Mouse (Mus musculus) liver, embryonic 11.5 days (tissue): ENCODE measurements around the gene Vax2. TPM values are rescaled to one million over a fixed set of nuclear protein-coding genes. Genes with fewer than 3 reads are reported as not detected.

Experiments used
- ATAC-seq: fragments of 200-750 bp; cut with Nextera tagmentation; replicated peaks from 2 replicates; pipeline ENCODE4 v1.8.0; 2017; ENCODE audit warnings: moderate number of reproducible peaks, mild to moderate bottlenecking, moderate TSS enrichment, moderate library complexity; ENCODE audit not compliant: low FRiP score
- DNase-seq: peaks from one replicate; pipeline ENCODE4 v3.0.0-alpha.2; 2017; ENCODE audit warnings: low spot score
- H3K27ac ChIP-seq: fragments of 300-500 bp; sonication (generic); 2 replicates; pipeline ENCODE4 v1.5.1; 2014; ENCODE audit warnings: mild to moderate bottlenecking, low read depth, low read length, control low read depth
- H3K27me3 ChIP-seq: fragments of 300-500 bp; sonication (generic); replicated peaks from 2 replicates; pipeline ENCODE4 v1.6.1; 2014; ENCODE audit warnings: low read length, mixed read lengths; ENCODE audit not compliant: control insufficient read depth, insufficient read depth
- H3K36me3 ChIP-seq: fragments of 300-500 bp; sonication (generic); 2 replicates; pipeline ENCODE4 v1.6.1; 2014; ENCODE audit warnings: mild to moderate bottlenecking, low read length, moderate library complexity, mixed read lengths; ENCODE audit not compliant: control insufficient read depth, insufficient read depth
- H3K4me1 ChIP-seq: fragments of 300-500 bp; sonication (generic); replicated peaks from 2 replicates; pipeline ENCODE4 v1.6.1; 2014; ENCODE audit warnings: low read length, mixed read lengths; ENCODE audit not compliant: control insufficient read depth, insufficient read depth
- H3K4me2 ChIP-seq: fragments of 300-500 bp; sonication (generic); 2 replicates; pipeline ENCODE4 v1.6.1; 2014; ENCODE audit warnings: mild to moderate bottlenecking, control low read depth, moderate library complexity
- H3K4me3 ChIP-seq: fragments of 300-500 bp; sonication (generic); 2 replicates; pipeline ENCODE4 v1.5.1; 2014; ENCODE audit warnings: low read depth, low read length, control low read depth
- H3K9ac ChIP-seq: fragments of 300-500 bp; sonication (generic); 2 replicates; pipeline ENCODE4 v1.6.1; 2014; ENCODE audit warnings: low read depth, low read length, control low read depth
- H3K9me3 ChIP-seq: fragments of 300-500 bp; sonication (generic); 2 replicates; pipeline ENCODE4 v1.6.1; 2016; ENCODE audit warnings: low read length, inconsistent platforms, mixed read lengths; ENCODE audit not compliant: control insufficient read depth
- WGBS: fragments of 180-500 bp; shearing (Covaris S2); extraction: QIAGEN DNeasy Blood & Tissue Kit; methylation state at CpG from one replicate; pipeline ENCODE4 v1.1.7; 2014; 5-methylcytosine and 5-hydroxymethylcytosine counted together
- polyA plus RNA-seq: library from polyadenylated mRNA; unstranded; fragments of >200 nt; fragmentation: Nextera tagmentation; extraction: Ambion mirVana; gene quantifications from 2 replicates; pipeline ENCODE4 v1.2.1, GENCODE M21; 2014

The Vax2 gene
- not detected in 2 replicates for polyA plus RNA-seq

GRCm38 (mm10) chr6:83711067-83711675, at the start of gene Vax2:
Gene Vax2, plus strand, starts transcription at chr6:83711264.
- H3K4me3 ChIP-seq, result peak within 1 kb of the TSS; percentile 42
- H3K4me2 ChIP-seq, result peak within 1 kb of the TSS; percentile 80
- peak; percentile 86 for DNase-seq
- H3K9ac ChIP-seq, result no peak within 1 kb of the TSS
- H3K27me3 ChIP-seq, result peaks cover 100% of the 10 kb centered on the region
- H3K27ac ChIP-seq, result no peak within 1 kb of the TSS
- no peaks in the 10 kb centered on the region for H3K36me3 ChIP-seq
- H3K9me3 ChIP-seq, result no peaks in the 10 kb centered on the region
- peaks cover 9% of the 10 kb centered on the region; the same call in 1 of the 2 replicates for H3K4me1 ChIP-seq
- peak; percentile 88 for ATAC-seq
- 2% methylated on average over 46 of the region's 46 CpGs for WGBS

DNA sequence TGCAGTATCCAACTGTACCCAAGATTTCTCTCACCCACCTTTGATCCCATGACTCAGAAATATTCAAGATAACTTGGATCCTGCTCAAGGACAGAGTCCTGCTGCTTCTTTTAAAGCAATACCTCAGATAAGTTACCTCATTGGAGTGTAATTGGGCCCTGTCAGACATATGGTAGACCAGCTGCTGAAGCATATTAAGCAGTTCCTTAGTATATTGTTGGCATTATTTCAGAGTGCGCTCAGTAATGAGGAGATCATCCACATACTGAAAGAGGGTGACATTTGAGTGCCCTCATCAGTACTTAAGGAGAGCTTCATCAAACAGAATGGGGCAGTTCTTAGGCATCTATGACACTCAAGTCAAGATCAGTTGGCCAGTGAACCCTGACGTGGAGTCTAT, 46.1 kb upstream of the Vax2 start:
- Histone ChIP-seq H3K9me3 (no peaks in the 10 kb centered on the region), H3K27ac (no peak overlapping the region), H3K4me2 (no peak overlapping the region), H3K36me3 (no peaks in the 10 kb centered on the region), H3K27me3 (no peaks in the 10 kb centered on the region), H3K9ac (no peak overlapping the region), H3K4me3 (no peak overlapping the region), H3K4me1 (no peaks in the 10 kb centered on the region)
- ATAC-seq (no peak), DNase-seq (no peak)
- 76% methylated on average over 2 of the region's 2 CpGs for WGBS

DNA sequence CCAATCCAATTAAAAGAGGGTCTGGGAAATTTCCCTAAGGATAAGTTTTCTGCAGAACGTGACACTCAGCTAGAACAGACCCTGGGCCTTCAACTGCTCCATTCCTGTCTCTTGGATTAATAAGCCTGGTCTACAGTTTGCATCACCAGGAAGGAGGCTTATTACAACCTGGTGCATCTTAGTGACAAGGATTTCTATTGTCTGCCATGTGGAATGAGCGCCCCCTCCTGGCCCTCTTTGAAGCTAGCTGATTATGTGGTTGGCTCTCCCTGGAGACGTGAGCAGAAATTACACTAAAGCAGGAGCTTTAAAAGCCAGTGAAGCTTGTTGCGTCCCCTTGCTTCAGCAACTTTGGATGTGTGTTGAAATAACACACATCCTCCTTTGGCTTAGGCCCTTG, 37.7 kb upstream of the Vax2 start:
- no peaks in the 10 kb centered on the region for H3K4me1 ChIP-seq
- no peak overlapping the region for H3K4me3 ChIP-seq
- no peak overlapping the region for H3K4me2 ChIP-seq
- no peaks in the 10 kb centered on the region for H3K36me3 ChIP-seq
- no peaks in the 10 kb centered on the region for H3K9me3 ChIP-seq
- H3K9ac ChIP-seq, result no peak overlapping the region
- DNase-seq, result peak; percentile 69
- H3K27me3 ChIP-seq, result peaks cover 3% of the 10 kb centered on the region; the same call in 1 of the 2 replicates
- 7% methylated on average over 4 of the region's 4 CpGs for WGBS
- no peak overlapping the region for H3K27ac ChIP-seq
- no peak for ATAC-seq

GRCm38 (mm10) chr6:83677757-83678156, 33.3 kb upstream of the Vax2 start, which contains the start of gene Cd207:
Gene Cd207, minus strand, starts transcription at chr6:83677857.
- no peaks in the 10 kb centered on the region for H3K36me3 ChIP-seq
- 62% methylated on average over 4 of the region's 4 CpGs for WGBS

DNA sequence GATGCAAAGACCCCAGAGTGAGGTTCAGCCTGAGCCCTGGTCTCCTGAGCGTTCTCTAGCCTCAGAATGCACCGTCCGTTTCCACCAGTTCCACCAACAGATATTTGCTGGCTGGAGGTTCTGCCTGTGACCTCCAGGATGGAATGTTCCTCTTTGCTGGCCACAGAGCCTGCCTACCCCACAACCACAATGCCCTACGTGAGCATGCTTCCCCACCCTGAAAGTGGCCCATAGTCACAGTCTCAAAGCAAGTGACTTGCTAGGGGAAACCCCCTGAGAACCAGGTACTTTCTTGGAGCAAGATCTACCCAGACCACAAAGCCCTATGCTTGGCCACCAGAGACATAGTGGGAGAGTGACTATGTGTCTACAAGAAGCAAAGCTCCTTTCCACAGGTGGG, 21.7 kb upstream of the Vax2 start:
- Histone ChIP-seq H3K4me1 (no peaks in the 10 kb centered on the region), H3K27me3 (peaks cover 52% of the 10 kb centered on the region), H3K9ac (no peak overlapping the region), H3K4me2 (no peak overlapping the region), H3K36me3 (no peaks in the 10 kb centered on the region), H3K9me3 (no peaks in the 10 kb centered on the region), H3K4me3 (no peak overlapping the region), H3K27ac (no peak overlapping the region)
- WGBS, result 61% methylated on average over 4 of the region's 4 CpGs
- DNase-seq (no peak), ATAC-seq (no peak)

More at GRCm38 (mm10) chr6:83677757-83678156, 33.3 kb upstream of the Vax2 start, which contains the start of gene Cd207:
- H3K4me1 ChIP-seq, result no peaks in the 10 kb centered on the region
- H3K9me3 ChIP-seq, result no peaks in the 10 kb centered on the region
- H3K4me3 ChIP-seq, result no peak within 1 kb of the TSS
- H3K4me2 ChIP-seq, result no peak within 1 kb of the TSS
- DNase-seq (no peak), ATAC-seq (no peak)
- H3K27me3 ChIP-seq, result peaks cover 8% of the 10 kb centered on the region; the same call in 1 of the 2 replicates
- H3K9ac ChIP-seq, result no peak within 1 kb of the TSS
- H3K27ac ChIP-seq, result no peak within 1 kb of the TSS

DNA sequence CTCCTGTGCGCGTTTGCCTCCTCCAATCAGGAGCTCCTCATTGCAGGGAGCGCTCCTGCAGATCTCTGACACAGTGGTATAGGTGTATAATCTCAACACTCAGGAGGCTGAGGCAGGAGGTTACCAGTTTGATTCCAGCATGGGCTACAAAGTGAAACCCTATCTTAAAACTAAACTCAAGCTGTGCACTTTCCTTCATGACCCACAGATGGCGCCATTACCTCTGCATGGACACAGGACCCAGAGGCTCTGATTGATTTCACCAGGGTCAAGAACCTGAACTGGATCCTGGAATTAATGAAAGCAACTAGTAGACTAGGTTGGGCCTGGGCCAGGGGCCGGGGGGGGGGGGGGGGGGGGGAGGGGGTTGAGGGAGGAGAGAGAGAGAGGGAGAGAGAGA, 20.8 kb upstream of the Vax2 start:
- no peak for DNase-seq

GRCm38 (mm10) chr6:83690936-83691335, 20.1 kb upstream of the Vax2 start:
- no peaks in the 10 kb centered on the region for H3K4me1 ChIP-seq
- no peaks in the 10 kb centered on the region for H3K9me3 ChIP-seq
- peaks cover 68% of the 10 kb centered on the region for H3K27me3 ChIP-seq
- H3K36me3 ChIP-seq, result no peaks in the 10 kb centered on the region
- no peak overlapping the region for H3K27ac ChIP-seq
- ATAC-seq, result no peak
- DNase-seq, result no peak
- H3K9ac ChIP-seq, result no peak overlapping the region
- whole genome bisulfite sequencing, result 46% methylated on average over 2 of the region's 2 CpGs
- no peak overlapping the region for H3K4me3 ChIP-seq
- H3K4me2 ChIP-seq, result no peak overlapping the region

More for the DNA sequence above, 20.8 kb upstream of the Vax2 start:
- Histone ChIP-seq H3K27me3 (peaks cover 61% of the 10 kb centered on the region), H3K4me3 (no peak overlapping the region), H3K4me1 (no peaks in the 10 kb centered on the region), H3K9ac (no peak overlapping the region), H3K36me3 (no peaks in the 10 kb centered on the region), H3K27ac (no peak overlapping the region), H3K9me3 (no peaks in the 10 kb centered on the region), H3K4me2 (no peak overlapping the region)
- no peak for ATAC-seq
- 25% methylated on average over 4 of the region's 5 CpGs for WGBS

- H3K27me3 ChIP-seq, result peaks cover 84% of the 10 kb centered on the region
- DNase-seq, result no peak
- no peaks in the 10 kb centered on the region for H3K36me3 ChIP-seq
- H3K9me3 ChIP-seq, result no peaks in the 10 kb centered on the region
- WGBS, result 4% methylated on average over 12 of the region's 12 CpGs
- no peaks in the 10 kb centered on the region for H3K4me1 ChIP-seq
- no peak overlapping the region for H3K27ac ChIP-seq
- H3K9ac ChIP-seq, result no peak overlapping the region
- no peak overlapping the region for H3K4me2 ChIP-seq
- no peak for ATAC-seq
- H3K4me3 ChIP-seq, result no peak overlapping the region
Observed at GRCm38 (mm10) chr6:83692962-83693361, 18.1 kb upstream of the Vax2 start.

- H3K9ac ChIP-seq, result no peak overlapping the region
- WGBS, result under 1% methylated on average over 9 of the region's 9 CpGs
- no peak overlapping the region for H3K27ac ChIP-seq
- H3K9me3 ChIP-seq, result no peaks in the 10 kb centered on the region
- H3K27me3 ChIP-seq, result peaks cover 92% of the 10 kb centered on the region
- H3K36me3 ChIP-seq, result no peaks in the 10 kb centered on the region
- H3K4me1 ChIP-seq, result no peaks in the 10 kb centered on the region
- H3K4me3 ChIP-seq, result no peak overlapping the region
- H3K4me2 ChIP-seq, result no peak overlapping the region
- no peak for ATAC-seq
- no peak for DNase-seq
Observed at GRCm38 (mm10) chr6:83693835-83694234, 17.2 kb upstream of the Vax2 start.
